Mouse (Mus musculus) liver, postnatal 0 days (tissue): Measurements from ENCODE around the gene Ctps2.

Experiments
- CTCF ChIP-seq: sonication (generic); IDR thresholded peaks from 2 replicates; pipeline ENCODE4 v1.5.1; 2016; ENCODE audit warnings: antibody characterized with exemption, low read depth
- EP300 ChIP-seq: IDR thresholded peaks from 2 replicates; pipeline ENCODE4 v1.6.1; 2016; ENCODE audit warnings: antibody characterized with exemption, low read depth, mild to moderate bottlenecking

DNA sequence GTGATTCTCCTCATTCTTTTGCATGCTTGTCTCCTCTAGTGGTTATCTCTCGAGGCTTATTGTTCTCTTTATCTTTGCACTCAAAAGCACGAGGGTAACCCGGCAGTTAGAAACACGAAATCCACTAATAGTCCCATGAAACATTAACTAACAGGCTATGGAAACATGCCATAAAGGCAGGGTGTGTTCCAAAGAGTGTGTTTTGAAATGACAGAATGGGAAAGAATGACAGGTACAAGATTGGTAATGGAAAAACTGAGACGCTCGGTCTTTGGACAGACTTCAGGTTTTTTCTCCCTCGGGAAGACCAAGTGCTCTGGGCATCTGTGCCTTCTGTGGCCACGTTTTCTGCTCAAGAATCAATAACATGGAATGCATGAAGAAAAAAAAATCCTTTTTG is 66.4 kb downstream of the Ctps2 start:
- TF ChIP-seq CTCF (no peak), EP300 (no peak)
